Mouse (Mus musculus): ENCODE data around the gene Samd4b. TPM values are rescaled to one million over a fixed set of nuclear protein-coding genes. Genes with fewer than 3 reads are reported as not detected.
"Not testable (repeated sequence)": the region's sequence is repeated elsewhere in the genome, so short reads cannot be mapped to it uniquely, and the experiment has no call there.

Gene Samd4b
- polyA plus RNA-seq, 1 experiment, result 11.4 TPM

- Histone ChIP-seq H3K4me3 (replicated peaks) (no peak overlapping the region), H3K27me3 (ENCODE audit: control insufficient read depth) (peaks cover 52% of the 10 kb centered on the region), H3K9me3 (ENCODE audit: control insufficient read depth, low read length) (no peaks in the 10 kb centered on the region), H3K36me3 (ENCODE audit: control insufficient read depth) (no peaks in the 10 kb centered on the region), H3K4me1 (ENCODE audit: control insufficient read depth) (no peaks in the 10 kb centered on the region; the same call in none of the 2 replicates)
- TF ChIP-seq GATA1 (IDR thresholded peaks at IDR 0.05; ENCODE audit: low read length), result no peak
- TF ChIP-seq TAL1 (IDR thresholded peaks at IDR 0.05; ENCODE audit: low read length), result no peak
Measured at GRCm38 (mm10) chr7:28545048-28545890, 52.7 kb downstream of the Samd4b start.

GRCm38 (mm10) chr7:28544051-28544601 lies 53.8 kb downstream of the Samd4b start:
- Histone ChIP-seq H3K36me3 (ENCODE audit: control insufficient read depth) (no peaks in the 10 kb centered on the region), H3K4me1 (ENCODE audit: control insufficient read depth) (no peaks in the 10 kb centered on the region; the same call in none of the 2 replicates), H3K4me3 (replicated peaks) (no peak overlapping the region), H3K9me3 (ENCODE audit: control insufficient read depth, low read length) (no peaks in the 10 kb centered on the region), H3K27me3 (ENCODE audit: control insufficient read depth) (peaks cover 52% of the 10 kb centered on the region)
- TF ChIP-seq TAL1 (IDR thresholded peaks at IDR 0.05; ENCODE audit: low read length), result no peak
- no peak for TF ChIP-seq GATA1 (IDR thresholded peaks at IDR 0.05; ENCODE audit: low read length)

- TF ChIP-seq GATA1 (IDR thresholded peaks at IDR 0.05; ENCODE audit: low read length) (no peak), TAL1 (IDR thresholded peaks at IDR 0.05; ENCODE audit: low read length) (no peak)
- no peaks in the 10 kb centered on the region; the same call in 1 of the 2 replicates for H3K4me1 ChIP-seq (ENCODE audit: control insufficient read depth)
- no peak within 1 kb of the TSS for H3K4me3 ChIP-seq (replicated peaks)
- no peaks in the 10 kb centered on the region for H3K9me3 ChIP-seq (ENCODE audit: control insufficient read depth, low read length)
- peaks cover 20% of the 10 kb centered on the region for H3K27me3 ChIP-seq (ENCODE audit: control insufficient read depth)
- no peaks in the 10 kb centered on the region for H3K36me3 ChIP-seq (ENCODE audit: control insufficient read depth)
Measured at GRCm38 (mm10) chr7:28540526-28540925, 57.4 kb downstream of the Samd4b start, which contains the start of gene Sycn. Sycn (plus strand) TSS chr7:28540885.

GRCm38 (mm10) chr7:28538886-28539285 lies 59.1 kb downstream of the Samd4b start:
- H3K27me3 ChIP-seq (ENCODE audit: control insufficient read depth); H3K36me3 ChIP-seq (ENCODE audit: control insufficient read depth); H3K9me3 ChIP-seq (ENCODE audit: control insufficient read depth, low read length); H3K4me1 ChIP-seq (ENCODE audit: control insufficient read depth); H3K4me3 ChIP-seq (replicated peaks): not testable (repeated sequence)

- Histone ChIP-seq H3K4me3 (replicated peaks) (no peak overlapping the region), H3K36me3 (ENCODE audit: control insufficient read depth) (no peaks in the 10 kb centered on the region), H3K9me3 (ENCODE audit: control insufficient read depth, low read length) (no peaks in the 10 kb centered on the region), H3K4me1 (ENCODE audit: control insufficient read depth) (peaks cover 7% of the 10 kb centered on the region), H3K27me3 (ENCODE audit: control insufficient read depth) (no peaks in the 10 kb centered on the region)
- TF ChIP-seq TAL1 (IDR thresholded peaks at IDR 0.05; ENCODE audit: low read length), result no peak
- no peak for TF ChIP-seq GATA1 (IDR thresholded peaks at IDR 0.05; ENCODE audit: low read length)
Measured at GRCm38 (mm10) chr7:28532005-28532404, 65.9 kb downstream of the Samd4b start.

GRCm38 (mm10) chr7:28527922-28528719 lies 69.8 kb downstream of the Samd4b start:
- no peaks in the 10 kb centered on the region for H3K9me3 ChIP-seq (ENCODE audit: control insufficient read depth, low read length)
- peaks cover 7% of the 10 kb centered on the region for H3K4me1 ChIP-seq (ENCODE audit: control insufficient read depth)
- H3K27me3 ChIP-seq (ENCODE audit: control insufficient read depth), result no peaks in the 10 kb centered on the region
- no peak overlapping the region for H3K4me3 ChIP-seq (replicated peaks)
- no peaks in the 10 kb centered on the region for H3K36me3 ChIP-seq (ENCODE audit: control insufficient read depth)
- TF ChIP-seq TAL1 (IDR thresholded peaks at IDR 0.05; ENCODE audit: low read length) (no peak), GATA1 (IDR thresholded peaks at IDR 0.05; ENCODE audit: low read length) (no peak)

- H3K4me3 ChIP-seq (replicated peaks); H3K36me3 ChIP-seq (ENCODE audit: control insufficient read depth); H3K4me1 ChIP-seq (ENCODE audit: control insufficient read depth); H3K27me3 ChIP-seq (ENCODE audit: control insufficient read depth); H3K9me3 ChIP-seq (ENCODE audit: control insufficient read depth, low read length): not testable (repeated sequence)
Measured at GRCm38 (mm10) chr7:28522536-28522935, 75.4 kb downstream of the Samd4b start, which contains the start of gene Ifnl3. Ifnl3 (plus strand) TSS chr7:28522836.

GRCm38 (mm10) chr7:28511441-28511840 lies 86.5 kb downstream of the Samd4b start:
- Histone ChIP-seq H3K4me3 (replicated peaks) (no peak overlapping the region), H3K36me3 (ENCODE audit: control insufficient read depth) (no peaks in the 10 kb centered on the region), H3K9me3 (ENCODE audit: control insufficient read depth, low read length) (no peaks in the 10 kb centered on the region), H3K27me3 (ENCODE audit: control insufficient read depth) (no peaks in the 10 kb centered on the region), H3K4me1 (ENCODE audit: control insufficient read depth) (no peaks in the 10 kb centered on the region)
- TF ChIP-seq GATA1 (IDR thresholded peaks at IDR 0.05; ENCODE audit: low read length) (no peak), TAL1 (IDR thresholded peaks at IDR 0.05; ENCODE audit: low read length) (no peak)

- H3K4me3 ChIP-seq (replicated peaks); H3K9me3 ChIP-seq (ENCODE audit: control insufficient read depth, low read length); H3K27me3 ChIP-seq (ENCODE audit: control insufficient read depth); H3K4me1 ChIP-seq (ENCODE audit: control insufficient read depth); H3K36me3 ChIP-seq (ENCODE audit: control insufficient read depth): not testable (repeated sequence)
Measured at GRCm38 (mm10) chr7:28510405-28510974, 87.5 kb downstream of the Samd4b start, which contains the start of gene Ifnl2. Ifnl2 (minus strand) TSS chr7:28510455.

GRCm38 (mm10) chr7:28509121-28509520 lies 88.8 kb downstream of the Samd4b start:
- not testable (repeated sequence) for H3K36me3 ChIP-seq (ENCODE audit: control insufficient read depth); H3K4me1 ChIP-seq (ENCODE audit: control insufficient read depth); H3K4me3 ChIP-seq (replicated peaks); H3K27me3 ChIP-seq (ENCODE audit: control insufficient read depth); H3K9me3 ChIP-seq (ENCODE audit: control insufficient read depth, low read length)
